Mouse (Mus musculus) 3T3-L1 (cell line): Measurements from ENCODE around the gene Castor2.

Experiments used
- DNase-seq: peaks from one replicate; pipeline ENCODE4 v3.0.0-alpha.2; 2015; ENCODE audit warnings: low read depth, low spot score

Gene Castor2

GRCm38 (mm10) chr5:134155916-134156466, 56.5 kb downstream of the Castor2 start:
- DNase-seq: no peak

- no peak for DNase-seq
Measured at GRCm38 (mm10) chr5:134164688-134165087, 65.2 kb downstream of the Castor2 start.

GRCm38 (mm10) chr5:134166642-134167041, 67.1 kb downstream of the Castor2 start:
- DNase-seq: no peak

- DNase-seq: no peak
Measured at GRCm38 (mm10) chr5:134168033-134168432, 68.5 kb downstream of the Castor2 start.

- DNase-seq: no peak
Measured at GRCm38 (mm10) chr5:134169231-134169630, 69.7 kb downstream of the Castor2 start.

- DNase-seq: no peak
Measured at GRCm38 (mm10) chr5:134170167-134170566, 70.7 kb downstream of the Castor2 start.

- peak; percentile 62 for DNase-seq
Measured at GRCm38 (mm10) chr5:134173206-134173605, 73.7 kb downstream of the Castor2 start.

- DNase-seq: peak; percentile 68
Measured at GRCm38 (mm10) chr5:134175696-134176095, 76.2 kb downstream of the Castor2 start.

- peak; percentile 97 for DNase-seq
Measured at GRCm38 (mm10) chr5:134176169-134176881, 76.8 kb downstream of the Castor2 start, which contains the start of gene Rcc1l. TSS of gene Rcc1l (minus strand) at chr5:134176774.

- DNase-seq: no peak
Measured at GRCm38 (mm10) chr5:134178536-134178935, 79.0 kb downstream of the Castor2 start.

- DNase-seq: peak; percentile 96
Measured at GRCm38 (mm10) chr5:134179871-134180270, 80.4 kb downstream of the Castor2 start.

GRCm38 (mm10) chr5:134182172-134182571, 82.7 kb downstream of the Castor2 start:
- DNase-seq: no peak

GRCm38 (mm10) chr5:134182735-134183134, 83.2 kb downstream of the Castor2 start:
- no peak for DNase-seq

GRCm38 (mm10) chr5:134183162-134183561, 83.7 kb downstream of the Castor2 start:
- no peak for DNase-seq

- peak; percentile 99 for DNase-seq
Measured at GRCm38 (mm10) chr5:134183880-134184808, 84.6 kb downstream of the Castor2 start, which contains the start of gene Gtf2ird2. TSS of gene Gtf2ird2 (plus strand) at chr5:134184019.

- no peak for DNase-seq
Measured at GRCm38 (mm10) chr5:134186059-134186458, 86.5 kb downstream of the Castor2 start.

GRCm38 (mm10) chr5:134186961-134187731, 87.6 kb downstream of the Castor2 start:
- peak; percentile 87 for DNase-seq

- DNase-seq: no peak
Measured at GRCm38 (mm10) chr5:134188571-134188970, 89.1 kb downstream of the Castor2 start.

GRCm38 (mm10) chr5:134193664-134194063, 94.2 kb downstream of the Castor2 start:
- no peak for DNase-seq
